Mouse (Mus musculus) c-Kit-positive CD71-negative TER-119-negative erythroid progenitor cells, embryonic 14.5 days (primary cell): ENCODE measurements around the gene Drc7.

Experiments
- DNase-seq: peaks from one replicate; pipeline ENCODE4 v3.0.0-alpha.2; 2013; ENCODE audit warnings: low read depth

The Drc7 gene

GRCm38 (mm10) chr8:95059812-95060533 is 5.1 kb downstream of the Drc7 start:
- DNase-seq, result no peak

GRCm38 (mm10) chr8:95064531-95064930 is 9.6 kb downstream of the Drc7 start:
- no peak for DNase-seq

- DNase-seq, result no peak
These were observed 12.7 kb downstream of the Drc7 start for GRCm38 (mm10) chr8:95067582-95067981.

- no peak for DNase-seq
These were observed 20.6 kb downstream of the Drc7 start for GRCm38 (mm10) chr8:95075504-95075903.

- DNase-seq, result no peak
These were observed 21.2 kb downstream of the Drc7 start for GRCm38 (mm10) chr8:95076151-95076550.

- DNase-seq, result no peak
These were observed 23.2 kb downstream of the Drc7 start for GRCm38 (mm10) chr8:95078055-95078454.

- no peak for DNase-seq
These were observed 24.4 kb downstream of the Drc7 start for GRCm38 (mm10) chr8:95079305-95079704.

- peak; percentile 100 for DNase-seq
These were observed 25.8 kb downstream of the Drc7 start, which contains the start of gene Katnb1 for GRCm38 (mm10) chr8:95080381-95081341. Gene Katnb1, plus strand, starts transcription at chr8:95081186.

GRCm38 (mm10) chr8:95081650-95082049 is 26.7 kb downstream of the Drc7 start:
- no peak for DNase-seq

- no peak for DNase-seq
These were observed 29.4 kb downstream of the Drc7 start for GRCm38 (mm10) chr8:95084261-95084660.

GRCm38 (mm10) chr8:95084744-95085431 is 30.0 kb downstream of the Drc7 start:
- no peak for DNase-seq

- no peak for DNase-seq
These were observed 30.7 kb downstream of the Drc7 start for GRCm38 (mm10) chr8:95085432-95086141.

- no peak for DNase-seq
These were observed 38.7 kb downstream of the Drc7 start for GRCm38 (mm10) chr8:95093574-95093973.

- DNase-seq, result no peak
These were observed 44.1 kb downstream of the Drc7 start for GRCm38 (mm10) chr8:95099009-95099408.

- no peak for DNase-seq
These were observed 47.1 kb downstream of the Drc7 start for GRCm38 (mm10) chr8:95101972-95102371.

- no peak for DNase-seq
These were observed 52.4 kb downstream of the Drc7 start for GRCm38 (mm10) chr8:95107306-95107705.

GRCm38 (mm10) chr8:95112594-95112993 is 57.7 kb downstream of the Drc7 start:
- no peak for DNase-seq

- no peak for DNase-seq
These were observed 58.2 kb downstream of the Drc7 start for GRCm38 (mm10) chr8:95113108-95113507.

- DNase-seq, result no peak
These were observed 58.8 kb downstream of the Drc7 start for GRCm38 (mm10) chr8:95113750-95114149.

- DNase-seq, result no peak
These were observed 68.6 kb downstream of the Drc7 start for GRCm38 (mm10) chr8:95123455-95123854.

- DNase-seq, result no peak
These were observed 71.6 kb downstream of the Drc7 start for GRCm38 (mm10) chr8:95126497-95126896.

- DNase-seq, result no peak
These were observed 72.8 kb downstream of the Drc7 start for GRCm38 (mm10) chr8:95127658-95128057.
